Mouse (Mus musculus) intestine, embryonic 15.5 days (tissue): Measurements from ENCODE around the gene Gm5169. TPM values are rescaled to one million over a fixed set of nuclear protein-coding genes. Genes with fewer than 3 reads are reported as not detected.
"Not testable (repeated sequence)": the region's sequence is repeated elsewhere in the genome, so short reads cannot be mapped to it uniquely, and the experiment has no call there.

Source experiments
- ATAC-seq: fragments of 200-750 bp; cut with Nextera tagmentation; 2 replicates; pipeline ENCODE4 v1.8.0; 2017; ENCODE audit warnings: moderate TSS enrichment, moderate library complexity
- H3K27ac ChIP-seq: fragments of 300-500 bp; sonication (generic); 2 replicates; pipeline ENCODE4 v1.5.1; 2015; ENCODE audit warnings: mild to moderate bottlenecking, inconsistent platforms
- H3K27me3 ChIP-seq: fragments of 300-500 bp; sonication (generic); replicated peaks from 2 replicates; pipeline ENCODE4 v1.6.1; 2015; ENCODE audit warnings: inconsistent platforms
- H3K36me3 ChIP-seq: fragments of 300-500 bp; sonication (generic); 2 replicates; pipeline ENCODE4 v1.6.1; 2015; ENCODE audit warnings: inconsistent platforms
- H3K4me1 ChIP-seq: fragments of 300-500 bp; sonication (generic); replicated peaks from 2 replicates; pipeline ENCODE4 v1.6.1; 2015; ENCODE audit warnings: inconsistent platforms
- H3K4me2 ChIP-seq: fragments of 300-500 bp; sonication (generic); replicated peaks from 2 replicates; pipeline ENCODE4 v1.6.1; 2015; ENCODE audit warnings: mild to moderate bottlenecking, inconsistent platforms
- H3K4me3 ChIP-seq: fragments of 300-500 bp; sonication (generic); replicated peaks from 2 replicates; pipeline ENCODE4 v1.5.1; 2015; ENCODE audit warnings: inconsistent platforms
- H3K9ac ChIP-seq: fragments of 300-500 bp; sonication (generic); 2 replicates; pipeline ENCODE4 v1.6.1; 2015; ENCODE audit warnings: inconsistent platforms
- H3K9me3 ChIP-seq: fragments of 300-500 bp; sonication (generic); 2 replicates; pipeline ENCODE4 v1.6.1; 2016; ENCODE audit warnings: inconsistent platforms
- WGBS: fragments of 180-500 bp; shearing (Covaris S2); methylation state at CpG from one replicate; pipeline ENCODE4 v1.1.7; 2015; 5-methylcytosine and 5-hydroxymethylcytosine counted together
- polyA plus RNA-seq: library from polyadenylated mRNA; unstranded; fragments of >200 nt; fragmentation: Nextera tagmentation; extraction: Ambion mirVana; gene quantifications from 2 replicates; pipeline ENCODE4 v1.2.1, GENCODE M21; 2015

The Gm5169 gene
- polyA plus RNA-seq = not detected in 2 replicates

DNA sequence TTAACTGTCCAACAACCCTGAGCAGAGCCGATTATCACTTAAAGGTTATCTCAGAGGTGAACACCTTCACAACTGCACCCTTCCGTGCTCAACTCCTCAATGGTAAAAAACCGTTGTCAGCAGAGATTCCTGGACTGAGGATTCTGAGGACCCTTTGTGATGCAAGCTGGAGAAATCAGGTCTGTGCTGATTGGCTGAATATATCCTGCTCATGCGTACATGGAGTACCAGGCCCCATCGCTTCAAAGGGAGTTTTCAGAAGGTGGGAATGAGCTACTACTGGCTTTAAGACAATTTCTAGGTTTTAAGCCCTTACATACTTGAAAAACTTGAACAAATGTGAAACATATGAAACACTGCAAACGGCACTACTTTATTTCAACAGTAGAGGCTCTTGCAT lies at the start of gene Gm5169:
Gene Gm5169, minus strand, starts transcription at position 101 of the 400 bp plus-strand sequence.
- H3K4me3 ChIP-seq = not testable (repeated sequence)

DNA sequence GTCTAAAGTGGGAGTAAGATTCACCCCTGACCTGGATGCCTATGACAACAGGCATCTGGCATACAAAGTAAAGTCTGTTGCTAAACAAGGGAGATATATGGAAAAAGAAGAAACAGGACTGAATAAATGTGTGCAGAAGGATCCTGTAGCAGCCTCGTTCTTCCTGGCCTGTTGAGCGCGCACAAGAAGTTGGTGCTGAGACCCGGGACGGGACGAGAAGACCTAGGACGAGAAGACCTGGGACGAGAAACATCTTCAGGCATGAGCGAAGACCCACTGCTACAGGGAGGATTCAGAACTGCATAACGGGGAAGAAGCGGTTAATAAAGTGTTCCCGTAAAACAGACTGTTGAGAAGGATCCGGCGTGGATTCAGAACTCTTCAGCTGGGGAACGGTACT lies 46.2 kb upstream of the Gm5169 start:
- not testable (repeated sequence) for ATAC-seq

More for the DNA sequence above, at the start of gene Gm5169:
- H3K9me3 ChIP-seq, H3K27ac ChIP-seq, H3K4me1 ChIP-seq, H3K9ac ChIP-seq, H3K36me3 ChIP-seq, ATAC-seq, H3K27me3 ChIP-seq, H3K4me2 ChIP-seq: not testable (repeated sequence)
- WGBS = 75% methylated on average over 1 of the region's 6 CpGs

More for the DNA sequence above, 46.2 kb upstream of the Gm5169 start:
- H3K4me2 ChIP-seq, H3K4me3 ChIP-seq, H3K27me3 ChIP-seq, H3K4me1 ChIP-seq, H3K9me3 ChIP-seq, H3K36me3 ChIP-seq, H3K9ac ChIP-seq, H3K27ac ChIP-seq: not testable (repeated sequence)
- WGBS = 92% methylated on average over 14 of the region's 15 CpGs
